10 mouse cellular contexts compared by ENCODE assay signal in the genomic region with DNA sequence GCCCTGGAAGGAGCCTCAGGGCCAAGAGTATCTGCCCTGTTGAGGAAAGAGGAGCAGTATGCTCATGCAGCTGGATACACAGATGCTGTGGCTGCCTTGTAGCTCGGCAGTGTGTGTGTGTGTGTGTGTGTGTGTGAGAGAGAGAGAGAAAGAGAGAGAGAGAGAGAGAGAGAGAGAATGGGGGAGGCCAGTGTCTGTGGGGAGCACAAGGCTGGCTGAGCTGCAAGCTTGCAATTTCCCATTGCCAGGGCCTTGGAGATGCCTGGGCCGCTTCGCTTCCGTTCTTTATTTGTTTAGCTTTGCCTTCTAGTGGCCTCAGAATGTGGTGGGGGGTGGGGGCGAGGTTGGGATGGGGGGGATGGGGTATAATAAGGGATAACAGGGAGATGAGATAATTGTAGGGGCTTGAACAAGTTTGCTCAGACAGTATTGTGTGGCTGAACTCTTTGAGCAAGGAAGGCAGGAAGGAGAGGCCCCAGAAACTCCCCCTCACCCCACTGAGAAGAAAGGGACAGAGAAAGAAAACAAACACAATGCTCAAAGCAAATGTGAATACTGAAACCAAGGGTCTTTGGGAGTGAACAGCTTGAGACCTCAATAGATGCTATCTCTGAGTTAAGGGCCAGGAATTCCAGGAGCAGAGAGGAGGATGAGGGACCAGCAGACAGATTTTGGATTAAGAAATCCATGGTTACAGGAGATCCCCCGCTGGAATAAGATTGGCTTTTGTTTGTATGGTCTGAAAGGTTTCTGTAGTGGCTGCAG. TPM values are rescaled to one million over a fixed set of nuclear protein-coding genes. Genes with fewer than 3 reads are reported as not detected.
DNase-seq lines count a peak whose midpoint lies in the region; ATAC-seq and TF ChIP-seq lines count a peak whose summit lies in the region.
"Had no signal": no experiment of that assay in that cellular context is flagged by ENCODE, and none has a peak within 500 bp of the region (broad histone marks: within the 10 kb centered on the region; RNA-seq: fewer than 3 reads in every experiment).

No protein-coding gene starts in this region.

- no peaks in the 10 kb centered on the region for H3K9me3 ChIP-seq in kidney, postnatal 0 days (replicated peaks; ENCODE audit: low read length)
- H3K9me3 ChIP-seq in embryonic facial prominence, embryonic 12.5 days, result no peaks in the 10 kb centered on the region
- H3K9me3 ChIP-seq in hindbrain, embryonic 15.5 days, result no peaks in the 10 kb centered on the region
- H3K9me3 ChIP-seq in neural tube, embryonic 12.5 days, result no peaks in the 10 kb centered on the region

- DNase-seq in kidney, postnatal 0 days (ENCODE audit: low spot score), result peak; percentile 70
- DNase-seq in kidney, postnatal 36 days, result no peak
- DNase-seq in urinary bladder, postnatal 4 days (ENCODE audit: low spot score in 2 of 2), result no peak
- DNase-seq in spleen, postnatal 4 days (ENCODE audit: low spot score in 2 of 2), result no peak

- no peaks in the 10 kb centered on the region for H3K36me3 ChIP-seq in kidney, postnatal 0 days (ENCODE audit: insufficient read depth, low read length)
- H3K36me3 ChIP-seq in embryonic facial prominence, embryonic 12.5 days, result no peaks in the 10 kb centered on the region
- H3K36me3 ChIP-seq in hindbrain, embryonic 15.5 days, result no peaks in the 10 kb centered on the region
- H3K36me3 ChIP-seq in neural tube, embryonic 12.5 days, result no peaks in the 10 kb centered on the region

- 0 out of 2 replicates have a peak overlapping the region, but pooled peaks have one; percentile 13 for H3K9ac ChIP-seq in kidney, postnatal 0 days (ENCODE audit: low read depth, low read length)
- no peak overlapping the region for H3K9ac ChIP-seq in embryonic facial prominence, embryonic 12.5 days
- H3K9ac ChIP-seq in hindbrain, embryonic 15.5 days, result no peak overlapping the region
- no peak overlapping the region for H3K9ac ChIP-seq in neural tube, embryonic 12.5 days

- 13% methylated on average over 6 of the region's 6 CpGs for WGBS in kidney, postnatal 0 days
- WGBS in embryonic facial prominence, embryonic 12.5 days, result 8% methylated on average over 6 of the region's 6 CpGs
- 12% methylated on average over 6 of the region's 6 CpGs for WGBS in hindbrain, embryonic 15.5 days
- 9% methylated on average over 6 of the region's 6 CpGs for WGBS in neural tube, embryonic 12.5 days

- peak overlapping the region; percentile 37; the same call in 1 of the 2 replicates for H3K27ac ChIP-seq in kidney, postnatal 0 days
- H3K27ac ChIP-seq in embryonic facial prominence, embryonic 12.5 days, result peak overlapping the region; percentile 79
- peak overlapping the region; percentile 55 for H3K27ac ChIP-seq in hindbrain, embryonic 15.5 days (replicated peaks)
- peak overlapping the region; percentile 32; the same call in 1 of the 2 replicates for H3K27ac ChIP-seq in neural tube, embryonic 12.5 days
- H3K27ac ChIP-seq: macrophage had no signal

- TF ChIP-seq CTCF in kidney, postnatal 0 days (IDR thresholded peaks at IDR 0.05; ENCODE audit: low read depth), result no peak

- no peaks in the 10 kb centered on the region for H3K27me3 ChIP-seq in kidney, postnatal 0 days (ENCODE audit: insufficient read depth, low read length)
- no peaks in the 10 kb centered on the region for H3K27me3 ChIP-seq in embryonic facial prominence, embryonic 12.5 days
- no peaks in the 10 kb centered on the region for H3K27me3 ChIP-seq in hindbrain, embryonic 15.5 days
- no peaks in the 10 kb centered on the region for H3K27me3 ChIP-seq in neural tube, embryonic 12.5 days (replicated peaks)

- no peak for ATAC-seq in kidney, postnatal 0 days (replicated peaks; ENCODE audit: low FRiP score, low read depth)
- ATAC-seq in embryonic facial prominence, embryonic 12.5 days (ENCODE audit: insufficient number of reproducible peaks, insufficient read depth, low FRiP score, low TSS enrichment), result 0 out of 2 replicates have a peak, but pooled peaks have one; percentile 58
- peak; percentile 61 for ATAC-seq in hindbrain, embryonic 15.5 days (ENCODE audit: low FRiP score, low read depth)
- peak; percentile 66; the same call in 1 of the 2 replicates for ATAC-seq in neural tube, embryonic 12.5 days (ENCODE audit: low FRiP score, low read depth)
- no peak for ATAC-seq in erythroblast, adult 5-6 weeks (replicated peaks; ENCODE audit: low FRiP score, poor library complexity, severe bottlenecking)

- H3K4me1 ChIP-seq in kidney, postnatal 0 days (replicated peaks; ENCODE audit: insufficient read depth, low read length), result peaks cover 11% of the 10 kb centered on the region; the same call in 1 of the 2 replicates
- H3K4me1 ChIP-seq in embryonic facial prominence, embryonic 12.5 days, result peaks cover 22% of the 10 kb centered on the region
- H3K4me1 ChIP-seq in hindbrain, embryonic 15.5 days (replicated peaks), result peaks cover 18% of the 10 kb centered on the region
- peaks cover 23% of the 10 kb centered on the region for H3K4me1 ChIP-seq in neural tube, embryonic 12.5 days

- no peak overlapping the region for H3K4me2 ChIP-seq in kidney, postnatal 0 days (ENCODE audit: low read length)
- 0 out of 2 replicates have a peak overlapping the region, but pooled peaks have one; percentile 11 for H3K4me2 ChIP-seq in embryonic facial prominence, embryonic 12.5 days (replicated peaks)
- no peak overlapping the region for H3K4me2 ChIP-seq in hindbrain, embryonic 15.5 days
- H3K4me2 ChIP-seq in neural tube, embryonic 12.5 days (replicated peaks), result peak overlapping the region; percentile 7; the same call in 1 of the 2 replicates

- no peak overlapping the region for H3K4me3 ChIP-seq in kidney, postnatal 0 days (replicated peaks; ENCODE audit: low read depth, low read length)
- no peak overlapping the region for H3K4me3 ChIP-seq in embryonic facial prominence, embryonic 12.5 days
- no peak overlapping the region for H3K4me3 ChIP-seq in hindbrain, embryonic 15.5 days
- no peak overlapping the region for H3K4me3 ChIP-seq in neural tube, embryonic 12.5 days

RNA-seq across cellular contexts. Expression of gene Igfbp2, which starts 10.5 kb away (rescaled TPM):
- 116 and 123 TPM in 2 replicates for polyA plus RNA-seq in kidney, postnatal 0 days (2015; fragmentation: Nextera tagmentation; extraction: Ambion mirVana)
- polyA plus RNA-seq in embryonic facial prominence, embryonic 12.5 days (2016; fragmentation: Nextera tagmentation; extraction: Ambion mirVana), result 429 and 434 TPM in 2 replicates
- polyA plus RNA-seq in hindbrain, embryonic 15.5 days (2015; fragmentation: Nextera tagmentation; extraction: Ambion mirVana), result 463 and 473 TPM in 2 replicates
- polyA plus RNA-seq in neural tube, embryonic 12.5 days (2016; fragmentation: Nextera tagmentation; extraction: Ambion mirVana), result 410 and 431 TPM in 2 replicates
- total RNA-seq in erythroblast, adult 5-6 weeks (2015; ENCODE audit: low replicate concordance), result not detected in 2 replicates
- total RNA-seq in erythroblast, adult 5-6 weeks (2017; ENCODE audit: low replicate concordance), result not detected in 2 replicates
- total RNA-seq: hematopoietic stem cell, adult 5-6 weeks had no signal
- polyA plus RNA-seq: macrophage had no signal

Comparison
In these comparisons a context has a peak if more than half of its experiments do, and no peak if none do; other contexts are left out.
1. ATAC-seq: peak in embryonic facial prominence, embryonic 12.5 days (single experiment), hindbrain, embryonic 15.5 days (single experiment) and neural tube, embryonic 12.5 days (single experiment); none in kidney, postnatal 0 days (single experiment) and erythroblast, adult 5-6 weeks (single experiment).
2. H3K4me2 ChIP-seq: peak in embryonic facial prominence, embryonic 12.5 days (single experiment) and neural tube, embryonic 12.5 days (single experiment); none in kidney, postnatal 0 days (single experiment) and hindbrain, embryonic 15.5 days (single experiment).
3. Peak in every context shown above with its lines, with median percentiles within 50 percentile points of each other: H3K27ac ChIP-seq.